ENCODE assay signal across 10 mouse cellular contexts in the genomic region with DNA sequence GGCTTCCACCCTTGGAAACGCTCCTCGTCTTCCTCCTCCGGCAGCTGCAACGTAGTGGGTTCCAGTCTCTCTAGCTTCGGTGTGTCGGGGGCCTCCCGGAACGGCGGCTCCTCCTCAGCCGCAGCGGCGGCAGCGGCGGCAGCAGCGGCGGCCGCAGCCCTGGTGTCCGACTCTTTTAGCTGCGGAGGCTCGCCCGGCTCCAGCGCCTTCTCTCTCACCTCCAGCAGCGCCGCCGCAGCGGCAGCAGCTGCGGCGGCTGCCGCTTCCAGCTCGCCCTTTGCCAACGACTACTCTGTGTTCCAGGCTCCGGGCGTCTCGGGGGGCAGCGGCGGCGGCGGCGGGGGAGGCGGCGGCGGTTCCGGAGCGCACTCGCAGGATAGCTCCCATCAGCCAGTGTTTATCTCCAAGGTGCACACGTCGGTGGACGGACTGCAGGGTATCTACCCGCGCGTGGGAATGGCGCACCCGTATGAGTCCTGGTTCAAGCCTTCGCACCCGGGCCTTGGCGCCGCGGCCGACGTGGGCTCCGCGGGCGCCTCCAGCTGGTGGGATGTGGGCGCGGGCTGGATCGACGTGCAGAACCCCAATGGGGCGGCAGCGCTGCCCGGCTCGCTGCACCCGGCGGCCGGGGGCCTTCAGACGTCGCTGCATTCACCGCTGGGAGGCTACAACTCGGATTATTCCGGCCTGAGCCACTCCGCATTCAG. TPM values are rescaled to one million over a fixed set of nuclear protein-coding genes. Genes with fewer than 3 reads are reported as not detected.
A peak's percentile ranks its signal among the peaks of the same experiment; 100 is the strongest.
DNase-seq lines count a peak whose midpoint lies in the region; ATAC-seq and TF ChIP-seq lines count a peak whose summit lies in the region.
"Had no signal": no experiment of that assay in that cellular context is flagged by ENCODE, and none has a peak within 500 bp of the region (broad histone marks: within the 10 kb centered on the region; RNA-seq: fewer than 3 reads in every experiment).

No protein-coding gene starts in this region.

- peak overlapping the region; percentile 80 for H3K9ac ChIP-seq in forebrain, embryonic 11.5 days (ENCODE audit: low read length)
- H3K9ac ChIP-seq in neural tube, embryonic 15.5 days (replicated peaks) = peak overlapping the region; percentile 17; the same call in 1 of the 2 replicates

- peak; percentile 40 for ATAC-seq in forebrain, embryonic 11.5 days (replicated peaks; ENCODE audit: low FRiP score)
- ATAC-seq in neural tube, embryonic 15.5 days (ENCODE audit: low FRiP score) = peak; percentile 4; the same call in 1 of the 2 replicates

- WGBS in forebrain, embryonic 11.5 days = under 1% methylated on average over 79 of the region's 80 CpGs
- under 1% methylated on average over 80 of the region's 80 CpGs for WGBS in limb, embryonic 10.5 days
- under 1% methylated on average over 69 of the region's 80 CpGs for whole genome bisulfite sequencing in neural tube, embryonic 15.5 days

- no peak for DNase-seq in gastrocnemius, adult 2 months
- DNase-seq in gastrocnemius, adult 8-10 months (ENCODE audit: low spot score in 2 of 2) = no peak
- peak; percentile 86 for DNase-seq in forebrain, embryonic 11.5 days (ENCODE audit: low spot score)
- peak; percentile 67 for DNase-seq in limb, embryonic 10.5 days (ENCODE audit: low spot score)
- DNase-seq in MN1 (ENCODE audit: low spot score) = no peak
- no peak for DNase-seq in left cerebral cortex, adult 9 months (ENCODE audit: low spot score in 2 of 2)

- peak overlapping the region; percentile 80 for H3K4me2 ChIP-seq in forebrain, embryonic 11.5 days (ENCODE audit: low read depth, low read length, severe bottlenecking)
- peak overlapping the region; percentile 55 for H3K4me2 ChIP-seq in neural tube, embryonic 15.5 days

- peak overlapping the region; percentile 62 for H3K4me3 ChIP-seq in gastrocnemius, adult 2 months
- H3K4me3 ChIP-seq in E14TG2a.4 (replicated peaks; ENCODE audit: low read length) = peak overlapping the region; percentile 81
- peak overlapping the region; percentile 57 for H3K4me3 ChIP-seq in forebrain, embryonic 11.5 days (ENCODE audit: low read depth, low read length)
- H3K4me3 ChIP-seq in limb, embryonic 10.5 days = peak overlapping the region; percentile 62
- peak overlapping the region; percentile 39 for H3K4me3 ChIP-seq in neural tube, embryonic 15.5 days (replicated peaks)

- no peaks in the 10 kb centered on the region for H3K36me3 ChIP-seq in E14TG2a.4 (ENCODE audit: insufficient read depth, low read length)
- H3K36me3 ChIP-seq in forebrain, embryonic 11.5 days (ENCODE audit: control insufficient read depth, insufficient read depth, low read length) = no peaks in the 10 kb centered on the region
- H3K36me3 ChIP-seq in limb, embryonic 10.5 days = no peaks in the 10 kb centered on the region
- no peaks in the 10 kb centered on the region for H3K36me3 ChIP-seq in neural tube, embryonic 15.5 days

- no peak for TF ChIP-seq CTCF in gastrocnemius, adult 2 months (IDR thresholded peaks at IDR 0.05)
- no peak for TF ChIP-seq CTCF in E14TG2a.4 (conservative IDR thresholded peaks at IDR 0.05; ENCODE audit: low read length)

- no peak overlapping the region for H3K27ac ChIP-seq in gastrocnemius, adult 2 months
- peak overlapping the region; percentile 86 for H3K27ac ChIP-seq in forebrain, embryonic 11.5 days (ENCODE audit: low read depth, low read length)
- peak overlapping the region; percentile 73; the same call in 1 of the 2 replicates for H3K27ac ChIP-seq in limb, embryonic 10.5 days
- no peak overlapping the region for H3K27ac ChIP-seq in neural tube, embryonic 15.5 days (replicated peaks)

- peaks cover 39% of the 10 kb centered on the region for H3K4me1 ChIP-seq in E14TG2a.4 (replicated peaks; ENCODE audit: low read depth, low read length)
- H3K4me1 ChIP-seq in forebrain, embryonic 11.5 days (replicated peaks; ENCODE audit: control insufficient read depth, insufficient read depth, low read length) = 0 out of 2 replicates have a peak, but pooled peaks cover 3% of the 10 kb centered on the region
- H3K4me1 ChIP-seq in limb, embryonic 10.5 days = peaks cover 39% of the 10 kb centered on the region
- peaks cover 25% of the 10 kb centered on the region for H3K4me1 ChIP-seq in neural tube, embryonic 15.5 days

- H3K27me3 ChIP-seq in E14TG2a.4 (ENCODE audit: insufficient read depth, low read length) = peaks cover 84% of the 10 kb centered on the region
- H3K27me3 ChIP-seq in forebrain, embryonic 11.5 days (ENCODE audit: control insufficient read depth, insufficient read depth, low read length) = peaks cover 50% of the 10 kb centered on the region
- H3K27me3 ChIP-seq in limb, embryonic 10.5 days (ENCODE audit: low read depth, poor library complexity, severe bottlenecking) = peaks cover 99% of the 10 kb centered on the region
- peaks cover 77% of the 10 kb centered on the region for H3K27me3 ChIP-seq in neural tube, embryonic 15.5 days (replicated peaks)
- H3K27me3 ChIP-seq: CH12.LX had no signal

- H3K9me3 ChIP-seq in E14TG2a.4 (ENCODE audit: low read length) = no peaks in the 10 kb centered on the region
- H3K9me3 ChIP-seq in forebrain, embryonic 11.5 days (ENCODE audit: control insufficient read depth, low read length) = no peaks in the 10 kb centered on the region
- H3K9me3 ChIP-seq in limb, embryonic 10.5 days (replicated peaks) = no peaks in the 10 kb centered on the region
- H3K9me3 ChIP-seq in neural tube, embryonic 15.5 days (replicated peaks) = no peaks in the 10 kb centered on the region

- intact Hi-C loops in gastrocnemius, adult 2 months (cut with DNase I) = no loop called here

RNA-seq across cellular contexts. Expression of gene Sp8, which starts 2.5 kb away (rescaled TPM):
- total RNA-seq in gastrocnemius, adult 2 months (2021) = not detected
- total RNA-seq in gastrocnemius, adult 8-10 months (2022) = not detected
- polyA plus RNA-seq in forebrain, embryonic 11.5 days (2014; fragmentation: Nextera tagmentation; extraction: Ambion mirVana) = 21.5 and 24.0 TPM in 2 replicates
- 5.3 and 5.8 TPM in 2 replicates for polyA plus RNA-seq in limb, embryonic 10.5 days (2016; fragmentation: Nextera tagmentation; extraction: Ambion mirVana)
- polyA plus RNA-seq in neural tube, embryonic 15.5 days (2015; fragmentation: Nextera tagmentation; extraction: Ambion mirVana) = 3.4 and 4.0 TPM in 2 replicates
- total RNA-seq: CH12.LX; heart, adult 18-20 months had no signal

Comparison
In these comparisons a context has a peak if more than half of its experiments do, and no peak if none do; other contexts are left out.
1. DNase-seq: peak in forebrain, embryonic 11.5 days (single experiment) and limb, embryonic 10.5 days (single experiment); none in gastrocnemius, adult 2 months (single experiment), gastrocnemius, adult 8-10 months (0 of 2), MN1 (single experiment) and left cerebral cortex, adult 9 months (0 of 2).
2. H3K27ac ChIP-seq: peak in forebrain, embryonic 11.5 days (single experiment) and limb, embryonic 10.5 days (single experiment); none in gastrocnemius, adult 2 months (single experiment) and neural tube, embryonic 15.5 days (single experiment).
3. Peak in every context shown above with its lines, with median percentiles within 50 percentile points of each other: H3K4me3 ChIP-seq.